Mouse (Mus musculus) ES-Bruce4 (cell line): ENCODE measurements around the gene Jmjd1c.

Experiments used
- CTCF ChIP-seq: IDR thresholded peaks from one replicate; pipeline ENCODE4 v1.8.1; 2011; ENCODE audit warnings: low read depth, low read length
- EP300 ChIP-seq: IDR thresholded peaks from 2 replicates; pipeline ENCODE4 v1.6.1; 2011; ENCODE audit warnings: low read depth, low read length; ENCODE audit not compliant: insufficient read depth
- POLR2A ChIP-seq: IDR thresholded peaks from one replicate; pipeline ENCODE4 v1.8.1; 2011; ENCODE audit warnings: low read length; ENCODE audit not compliant: insufficient read depth

- TF ChIP-seq CTCF (no peak), POLR2A (no peak), EP300 (no peak)
These were observed 130.6 kb downstream of the Jmjd1c start for GRCm38 (mm10) chr10:67226543-67226942.
